Mouse (Mus musculus) hindbrain, embryonic 13.5 days (tissue): ENCODE measurements at regions not wholly inside any gene's neighbourhood (a gene's known extent, or its start where the extent isn't known, plus 50 kb on each side); places are given as distances from the start of the nearest gene placed in this dataset.
A peak's percentile ranks its signal among the peaks of the same experiment; 100 is the strongest.

Experiments
- ATAC-seq: fragments of 200-750 bp; cut with Nextera tagmentation; 2 replicates; pipeline ENCODE4 v1.8.0; 2017; ENCODE audit warnings: moderate TSS enrichment; ENCODE audit not compliant: low FRiP score
- H3K27ac ChIP-seq: fragments of 300-500 bp; sonication (generic); 2 replicates; pipeline ENCODE4 v1.5.1; 2015; ENCODE audit warnings: inconsistent platforms, mild to moderate bottlenecking, moderate library complexity
- H3K27me3 ChIP-seq: fragments of 300-500 bp; sonication (generic); 2 replicates; pipeline ENCODE4 v1.6.1; 2015; ENCODE audit warnings: mild to moderate bottlenecking, inconsistent platforms
- H3K36me3 ChIP-seq: fragments of 300-500 bp; sonication (generic); 2 replicates; pipeline ENCODE4 v1.6.1; 2015; ENCODE audit warnings: mild to moderate bottlenecking, inconsistent platforms
- H3K4me1 ChIP-seq: fragments of 300-500 bp; sonication (generic); replicated peaks from 2 replicates; pipeline ENCODE4 v1.6.1; 2015; ENCODE audit warnings: inconsistent platforms
- H3K4me2 ChIP-seq: fragments of 300-500 bp; sonication (generic); 2 replicates; pipeline ENCODE4 v1.6.1; 2015; ENCODE audit warnings: inconsistent platforms, mild to moderate bottlenecking, moderate library complexity
- H3K4me3 ChIP-seq: fragments of 300-500 bp; sonication (generic); 2 replicates; pipeline ENCODE4 v1.5.1; 2015; ENCODE audit warnings: mild to moderate bottlenecking, inconsistent platforms
- H3K9ac ChIP-seq: fragments of 300-500 bp; sonication (generic); 2 replicates; pipeline ENCODE4 v1.6.1; 2015; ENCODE audit warnings: mild to moderate bottlenecking, inconsistent platforms
- H3K9me3 ChIP-seq: fragments of 300-500 bp; sonication (generic); 2 replicates; pipeline ENCODE4 v1.6.1; 2016; ENCODE audit warnings: inconsistent platforms
- WGBS: fragments of 180-500 bp; shearing (Covaris S2); methylation state at CpG from one replicate; pipeline ENCODE4 v1.1.7; 2015; 5-methylcytosine and 5-hydroxymethylcytosine counted together

GRCm38 (mm10) chr5:113408588-113408987, 51.5 kb downstream of the Aym1 start:
- peak overlapping the region; percentile 37 for H3K27ac ChIP-seq
- H3K9me3 ChIP-seq: no peaks in the 10 kb centered on the region
- 69% methylated on average over 3 of the region's 3 CpGs for WGBS
- H3K4me2 ChIP-seq: no peak overlapping the region
- H3K36me3 ChIP-seq: no peaks in the 10 kb centered on the region
- ATAC-seq: no peak
- H3K27me3 ChIP-seq: peaks cover 10% of the 10 kb centered on the region; the same call in 1 of the 2 replicates
- H3K9ac ChIP-seq: no peak overlapping the region
- no peak overlapping the region for H3K4me3 ChIP-seq
- peaks cover 16% of the 10 kb centered on the region for H3K4me1 ChIP-seq

GRCm38 (mm10) chr5:113410963-113411362, 53.9 kb downstream of the Aym1 start:
- Histone ChIP-seq H3K9ac (peak overlapping the region; percentile 26; the same call in 1 of the 2 replicates), H3K27me3 (peaks cover 12% of the 10 kb centered on the region; the same call in 1 of the 2 replicates), H3K36me3 (no peaks in the 10 kb centered on the region), H3K4me3 (no peak overlapping the region), H3K4me2 (no peak overlapping the region), H3K27ac (peak overlapping the region; percentile 60), H3K9me3 (no peaks in the 10 kb centered on the region), H3K4me1 (peaks cover 23% of the 10 kb centered on the region)
- WGBS: 64% methylated on average over 13 of the region's 13 CpGs
- ATAC-seq: no peak

GRCm38 (mm10) chr5:113414639-113415038, 57.5 kb downstream of the Aym1 start:
- H3K36me3 ChIP-seq: no peaks in the 10 kb centered on the region
- no peaks in the 10 kb centered on the region for H3K9me3 ChIP-seq
- H3K4me2 ChIP-seq: no peak overlapping the region
- WGBS: 59% methylated on average over 2 of the region's 2 CpGs
- peaks cover 32% of the 10 kb centered on the region for H3K4me1 ChIP-seq
- ATAC-seq: 0 out of 2 replicates have a peak, but pooled peaks have one; percentile 25
- no peak overlapping the region for H3K4me3 ChIP-seq
- no peak overlapping the region for H3K9ac ChIP-seq
- H3K27me3 ChIP-seq: peaks cover 7% of the 10 kb centered on the region; the same call in 1 of the 2 replicates
- no peak overlapping the region for H3K27ac ChIP-seq

- 64% methylated on average over 22 of the region's 22 CpGs for WGBS
- Histone ChIP-seq H3K9me3 (no peaks in the 10 kb centered on the region), H3K27me3 (peaks cover 28% of the 10 kb centered on the region; the same call in 1 of the 2 replicates), H3K27ac (peak overlapping the region; percentile 35), H3K9ac (no peak overlapping the region), H3K4me2 (no peak overlapping the region), H3K36me3 (no peaks in the 10 kb centered on the region), H3K4me1 (peaks cover 47% of the 10 kb centered on the region), H3K4me3 (no peak overlapping the region)
- 0 out of 2 replicates have a peak, but pooled peaks have one; percentile 35 for ATAC-seq
Measured at GRCm38 (mm10) chr5:113418335-113419013, 61.4 kb downstream of the Aym1 start.

- no peaks in the 10 kb centered on the region for H3K9me3 ChIP-seq
- H3K4me3 ChIP-seq: no peak overlapping the region
- H3K4me2 ChIP-seq: no peak overlapping the region
- H3K27me3 ChIP-seq: peaks cover 41% of the 10 kb centered on the region
- H3K9ac ChIP-seq: no peak overlapping the region
- peak; percentile 33 for ATAC-seq
- no peaks in the 10 kb centered on the region for H3K36me3 ChIP-seq
- peaks cover 41% of the 10 kb centered on the region for H3K4me1 ChIP-seq
- 15% methylated on average over 5 of the region's 5 CpGs for WGBS
- H3K27ac ChIP-seq: peak overlapping the region; percentile 40
Measured at GRCm38 (mm10) chr5:113420619-113421018, 63.5 kb downstream of the Aym1 start.

GRCm38 (mm10) chr5:113421993-113422725, 65.1 kb downstream of the Aym1 start:
- Histone ChIP-seq H3K27ac (no peak overlapping the region), H3K9me3 (no peaks in the 10 kb centered on the region), H3K27me3 (peaks cover 52% of the 10 kb centered on the region), H3K4me1 (peaks cover 41% of the 10 kb centered on the region), H3K4me3 (no peak overlapping the region), H3K36me3 (no peaks in the 10 kb centered on the region), H3K4me2 (no peak overlapping the region), H3K9ac (no peak overlapping the region; the same call in 1 of the 2 replicates)
- ATAC-seq: no peak
- WGBS: 61% methylated on average over 13 of the region's 13 CpGs

GRCm38 (mm10) chr5:113422726-113423110, 65.6 kb downstream of the Aym1 start:
- peaks cover 41% of the 10 kb centered on the region for H3K4me1 ChIP-seq
- H3K27ac ChIP-seq: no peak overlapping the region
- 87% methylated on average over 3 of the region's 3 CpGs for WGBS
- H3K9me3 ChIP-seq: no peaks in the 10 kb centered on the region
- H3K27me3 ChIP-seq: peaks cover 54% of the 10 kb centered on the region
- no peak overlapping the region for H3K4me3 ChIP-seq
- no peaks in the 10 kb centered on the region for H3K36me3 ChIP-seq
- no peak overlapping the region for H3K9ac ChIP-seq
- H3K4me2 ChIP-seq: no peak overlapping the region
- ATAC-seq: no peak

- ATAC-seq: no peak
- no peak overlapping the region for H3K4me3 ChIP-seq
- no peaks in the 10 kb centered on the region for H3K9me3 ChIP-seq
- WGBS: 58% methylated on average over 7 of the region's 7 CpGs
- peaks cover 10% of the 10 kb centered on the region; the same call in 1 of the 2 replicates for H3K4me1 ChIP-seq
- H3K36me3 ChIP-seq: no peaks in the 10 kb centered on the region
- H3K9ac ChIP-seq: no peak overlapping the region
- H3K4me2 ChIP-seq: no peak overlapping the region
- peaks cover 35% of the 10 kb centered on the region for H3K27me3 ChIP-seq
- peak overlapping the region; percentile 40 for H3K27ac ChIP-seq
Measured at GRCm38 (mm10) chr5:113427779-113428178, 62.4 kb upstream of the Wscd2 start.

- Histone ChIP-seq H3K27ac (peak overlapping the region; percentile 48), H3K4me2 (no peak overlapping the region), H3K4me1 (peaks cover 10% of the 10 kb centered on the region; the same call in 1 of the 2 replicates), H3K27me3 (peaks cover 15% of the 10 kb centered on the region; the same call in 1 of the 2 replicates), H3K36me3 (no peaks in the 10 kb centered on the region), H3K4me3 (no peak overlapping the region), H3K9ac (no peak overlapping the region), H3K9me3 (no peaks in the 10 kb centered on the region)
- no peak for ATAC-seq
- WGBS: 73% methylated on average over 5 of the region's 5 CpGs
Measured at GRCm38 (mm10) chr5:113431334-113431733, 58.8 kb upstream of the Wscd2 start.

- 0 out of 2 replicates have a peak, but pooled peaks cover 9% of the 10 kb centered on the region for H3K27me3 ChIP-seq
- 74% methylated on average over 3 of the region's 3 CpGs for WGBS
- no peak overlapping the region for H3K27ac ChIP-seq
- no peak overlapping the region for H3K9ac ChIP-seq
- peaks cover 4% of the 10 kb centered on the region for H3K4me1 ChIP-seq
- ATAC-seq: no peak
- H3K4me3 ChIP-seq: no peak overlapping the region
- no peaks in the 10 kb centered on the region for H3K9me3 ChIP-seq
- H3K4me2 ChIP-seq: no peak overlapping the region
- H3K36me3 ChIP-seq: no peaks in the 10 kb centered on the region
Measured at GRCm38 (mm10) chr5:113436987-113437386, 53.1 kb upstream of the Wscd2 start.
